ENCODE assay signal across 10 mouse cellular contexts in the genomic region with DNA sequence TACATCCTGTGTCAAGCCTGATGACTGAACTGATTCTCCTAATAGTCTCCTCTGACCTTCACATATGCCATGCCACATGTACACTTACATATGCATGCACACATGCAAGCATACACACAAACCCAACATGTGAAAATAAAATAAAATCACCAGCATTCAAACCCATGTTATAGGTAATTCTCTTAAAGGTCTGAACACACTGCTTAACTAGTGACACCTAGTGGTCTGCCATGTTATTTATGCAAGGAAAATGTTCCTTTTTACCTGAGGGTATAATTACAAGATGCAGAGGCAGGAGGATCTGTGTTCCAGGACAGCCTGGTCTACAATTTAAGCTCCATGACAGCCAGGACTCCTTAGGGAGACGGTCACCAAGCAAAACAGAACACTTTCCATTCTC. TPM values are rescaled to one million over a fixed set of nuclear protein-coding genes. Genes with fewer than 3 reads are reported as not detected.
DNase-seq lines count a peak whose midpoint lies in the region; ATAC-seq and TF ChIP-seq lines count a peak whose summit lies in the region.
"Had no signal": no experiment of that assay in that cellular context is flagged by ENCODE, and none has a peak within 500 bp of the region (broad histone marks: within the 10 kb centered on the region; RNA-seq: fewer than 3 reads in every experiment).

No protein-coding gene starts in this region.

- intact Hi-C loops in gastrocnemius, adult 2 months (cut with DNase I), result loop anchor here (2.0 kb wide), 1 partner anchor 90 kb away; no protein-coding TSS in a partner anchor

- no peak overlapping the region for H3K9ac ChIP-seq in lung, postnatal 0 days (replicated peaks; ENCODE audit: low read depth)
- H3K9ac ChIP-seq in midbrain, embryonic 11.5 days (ENCODE audit: low read length), result no peak overlapping the region
- H3K9ac ChIP-seq: liver, embryonic 13.5 days had no signal

- ATAC-seq in lung, postnatal 0 days, result no peak
- ATAC-seq in midbrain, embryonic 11.5 days (ENCODE audit: low FRiP score), result no peak

- no peaks in the 10 kb centered on the region for H3K9me3 ChIP-seq in lung, postnatal 0 days (ENCODE audit: low read length)
- H3K9me3 ChIP-seq in midbrain, embryonic 11.5 days (ENCODE audit: control insufficient read depth, low read length), result no peaks in the 10 kb centered on the region
- H3K9me3 ChIP-seq: liver, embryonic 13.5 days had no signal

- 83% methylated on average over 1 of the region's 1 CpGs for WGBS in lung, postnatal 0 days
- WGBS in lung, adult 2 months, result 77% methylated on average over 1 of the region's 1 CpGs
- 91% methylated on average over 1 of the region's 1 CpGs for WGBS in midbrain, embryonic 11.5 days

- DNase-seq in gastrocnemius, adult 2 months, result no peak
- DNase-seq in gastrocnemius, adult 8-10 months (ENCODE audit: low spot score in 2 of 2), result no peak
- DNase-seq in lung, postnatal 0 days (ENCODE audit: low spot score), result peak; percentile 39
- DNase-seq in lung, adult 2 months, result no peak
- peak; percentile 23 for DNase-seq in c-Kit-positive CD71-positive TER-119-positive erythroid progenitor cells, embryonic 14.5 days (ENCODE audit: low spot score)
- DNase-seq in retina, postnatal 1 day, result peak; percentile 45
- no peak for DNase-seq in midbrain, embryonic 11.5 days (ENCODE audit: low spot score, missing footprints)
- no peak for DNase-seq in adrenal gland, adult 8-10 months
- DNase-seq: liver, embryonic 13.5 days had no signal

- no peak overlapping the region for H3K4me3 ChIP-seq in gastrocnemius, adult 2 months
- no peak overlapping the region for H3K4me3 ChIP-seq in lung, postnatal 0 days (ENCODE audit: low read depth, low read length)
- no peak overlapping the region for H3K4me3 ChIP-seq in lung, adult 2 months (replicated peaks; ENCODE audit: extremely low read depth, low read depth, low read length)
- no peak overlapping the region for H3K4me3 ChIP-seq in midbrain, embryonic 11.5 days (ENCODE audit: low read depth, low read length)
- H3K4me3 ChIP-seq: liver, embryonic 13.5 days had no signal

- H3K4me1 ChIP-seq in lung, postnatal 0 days (ENCODE audit: insufficient read depth, low read depth, low read length), result no peaks in the 10 kb centered on the region
- H3K4me1 ChIP-seq in lung, adult 2 months (ENCODE audit: control insufficient read depth, insufficient read depth, low read length), result no peaks in the 10 kb centered on the region
- H3K4me1 ChIP-seq in midbrain, embryonic 11.5 days (ENCODE audit: control insufficient read depth, insufficient read depth, low read length), result no peaks in the 10 kb centered on the region
- H3K4me1 ChIP-seq: liver, embryonic 13.5 days had no signal

- no peak for TF ChIP-seq POLR2A in lung, adult 2 months (IDR thresholded peaks at IDR 0.05; ENCODE audit: borderline replicate concordance, extremely low read depth, low read depth, low read length)

- H3K27ac ChIP-seq in gastrocnemius, adult 2 months, result no peak overlapping the region
- H3K27ac ChIP-seq in lung, postnatal 0 days (ENCODE audit: low read length), result no peak overlapping the region
- H3K27ac ChIP-seq in midbrain, embryonic 11.5 days (ENCODE audit: low read depth, low read length), result no peak overlapping the region
- H3K27ac ChIP-seq: liver, embryonic 13.5 days had no signal

- peaks cover 3% of the 10 kb centered on the region; the same call in 1 of the 2 replicates for H3K36me3 ChIP-seq in lung, postnatal 0 days (ENCODE audit: insufficient read depth, low read length)
- peaks cover 14% of the 10 kb centered on the region; the same call in 1 of the 2 replicates for H3K36me3 ChIP-seq in midbrain, embryonic 11.5 days (ENCODE audit: control insufficient read depth, insufficient read depth, low read length)

- peak; percentile 70 for TF ChIP-seq CTCF in gastrocnemius, adult 2 months (IDR thresholded peaks at IDR 0.05)
- peak; percentile 72 for TF ChIP-seq CTCF in lung, postnatal 0 days (IDR thresholded peaks at IDR 0.05)
- no peak for TF ChIP-seq CTCF in lung, adult 2 months (IDR thresholded peaks at IDR 0.05; ENCODE audit: insufficient read depth, low read length)

- H3K4me2 ChIP-seq in lung, postnatal 0 days (replicated peaks; ENCODE audit: low read depth, low read length), result no peak overlapping the region
- no peak overlapping the region for H3K4me2 ChIP-seq in midbrain, embryonic 11.5 days
- H3K4me2 ChIP-seq: liver, embryonic 13.5 days had no signal

- no peaks in the 10 kb centered on the region for H3K27me3 ChIP-seq in lung, postnatal 0 days (replicated peaks; ENCODE audit: insufficient read depth, low read length)
- no peaks in the 10 kb centered on the region for H3K27me3 ChIP-seq in midbrain, embryonic 11.5 days (ENCODE audit: control insufficient read depth, insufficient read depth, low read length)
- H3K27me3 ChIP-seq: liver, embryonic 13.5 days had no signal

- no peak for TF ChIP-seq EP300 in lung, postnatal 0 days (IDR thresholded peaks at IDR 0.05)

RNA-seq across cellular contexts. Expression of gene Depdc7, which starts 32.1 kb away (rescaled TPM):
- total RNA-seq in gastrocnemius, adult 2 months (2021), result 1 to 10 TPM; 1.5 to 1.7 TPM
- 1 to 10 TPM; 1.4 to 2.9 (median 2.5) TPM for total RNA-seq in gastrocnemius, adult 8-10 months (2022)
- polyA plus RNA-seq in lung, postnatal 0 days (2015; fragmentation: Nextera tagmentation; extraction: Ambion mirVana), result 2.2 and 2.7 TPM in 2 replicates
- polyA plus RNA-seq in lung, adult 2 months (2012; rRNA removed), result 1.1 and 1.7 TPM in 2 replicates
- polyA plus RNA-seq in midbrain, embryonic 11.5 days (2014; fragmentation: Nextera tagmentation; extraction: Ambion mirVana), result 4.0 and 5.5 TPM in 2 replicates
- 1 to 10 TPM; 1.3 to 2.3 (median 1.8) TPM for total RNA-seq in adrenal gland, adult 8-10 months (2022)

RNA-seq across cellular contexts. Expression of gene Qser1, which starts 41.8 kb away (rescaled TPM):
- total RNA-seq in gastrocnemius, adult 2 months (2021), result 10 to 100 TPM; 53.4 to 64.6 TPM
- 10 to 100 TPM; 62.5 to 83.1 (median 69.3) TPM for total RNA-seq in gastrocnemius, adult 8-10 months (2022)
- 3.3 and 3.7 TPM in 2 replicates for polyA plus RNA-seq in lung, postnatal 0 days (2015; fragmentation: Nextera tagmentation; extraction: Ambion mirVana)
- 4.6 and 5.9 TPM in 2 replicates for polyA plus RNA-seq in lung, adult 2 months (2012; rRNA removed)
- 15.2 and 18.1 TPM in 2 replicates for polyA plus RNA-seq in midbrain, embryonic 11.5 days (2014; fragmentation: Nextera tagmentation; extraction: Ambion mirVana)
- 10 to 100 TPM; 19.0 to 26.5 (median 25.6) TPM for total RNA-seq in adrenal gland, adult 8-10 months (2022)

RNA-seq across cellular contexts. Expression of gene Pin1rt1, which starts 58.6 kb away (rescaled TPM):
- total RNA-seq in gastrocnemius, adult 2 months (2021), result not detected
- total RNA-seq in gastrocnemius, adult 8-10 months (2022), result not detected
- polyA plus RNA-seq in lung, postnatal 0 days (2015; fragmentation: Nextera tagmentation; extraction: Ambion mirVana), result not detected in 2 replicates
- polyA plus RNA-seq in lung, adult 2 months (2012; rRNA removed), result not detected in 2 replicates
- polyA plus RNA-seq in midbrain, embryonic 11.5 days (2014; fragmentation: Nextera tagmentation; extraction: Ambion mirVana), result not detected in 2 replicates
- not detected for total RNA-seq in adrenal gland, adult 8-10 months (2022)
- polyA plus RNA-seq: heart, embryonic 14.5 days; liver, embryonic 13.5 days had no signal

Comparison
In these comparisons a context has a peak if more than half of its experiments do, and no peak if none do; other contexts are left out.
1. DNase-seq: peak in lung, postnatal 0 days (single experiment), c-Kit-positive CD71-positive TER-119-positive erythroid progenitor cells, embryonic 14.5 days (single experiment) and retina, postnatal 1 day (single experiment); none in gastrocnemius, adult 2 months (single experiment), gastrocnemius, adult 8-10 months (0 of 2), lung, adult 2 months (single experiment), midbrain, embryonic 11.5 days (single experiment) and adrenal gland, adult 8-10 months (single experiment).